Mouse (Mus musculus) hindbrain, postnatal 0 days (tissue): ENCODE data around the gene Wwtr1. TPM values are rescaled to one million over a fixed set of nuclear protein-coding genes. Genes with fewer than 3 reads are reported as not detected.

Source experiments
- ATAC-seq: fragments of 200-750 bp; cut with Nextera tagmentation; 2 replicates; pipeline ENCODE4 v1.8.0; 2017; ENCODE audit warnings: mild to moderate bottlenecking, moderate TSS enrichment, moderate library complexity
- DNase-seq: peaks from one replicate; pipeline ENCODE4 v3.0.0-alpha.2; 2015; ENCODE audit warnings: low spot score
- H3K27ac ChIP-seq: fragments of 300-500 bp; sonication (generic); 2 replicates; pipeline ENCODE4 v1.5.1; 2014; ENCODE audit warnings: mild to moderate bottlenecking
- H3K27me3 ChIP-seq: fragments of 300-500 bp; sonication (generic); 2 replicates; pipeline ENCODE4 v1.6.1; 2014; ENCODE audit warnings: low read length, mixed read lengths; ENCODE audit not compliant: insufficient read depth
- H3K36me3 ChIP-seq: fragments of 300-500 bp; sonication (generic); 2 replicates; pipeline ENCODE4 v1.6.1; 2014; ENCODE audit warnings: low read length, mixed read lengths; ENCODE audit not compliant: insufficient read depth
- H3K4me1 ChIP-seq: fragments of 300-500 bp; sonication (generic); 2 replicates; pipeline ENCODE4 v1.6.1; 2014; ENCODE audit warnings: antibody characterized with exemption, low read length, mixed read lengths; ENCODE audit not compliant: insufficient read depth
- H3K4me2 ChIP-seq: fragments of 300-500 bp; sonication (generic); 2 replicates; pipeline ENCODE4 v1.6.1; 2014; ENCODE audit warnings: low read depth, mild to moderate bottlenecking, low read length, moderate library complexity, mixed read lengths
- H3K4me3 ChIP-seq: fragments of 300-500 bp; sonication (generic); 2 replicates; pipeline ENCODE4 v1.5.1; 2014; ENCODE audit warnings: low read length
- H3K9ac ChIP-seq: fragments of 300-500 bp; sonication (generic); replicated peaks from 2 replicates; pipeline ENCODE4 v1.6.1; 2014; ENCODE audit warnings: mild to moderate bottlenecking, low read length, moderate library complexity, mixed read lengths
- H3K9me3 ChIP-seq: fragments of 300-500 bp; sonication (generic); 2 replicates; pipeline ENCODE4 v1.6.1; 2016; ENCODE audit warnings: low read length, mixed read lengths
- CTCF ChIP-seq: IDR thresholded peaks from 2 replicates; pipeline ENCODE4 v1.5.1; 2016; ENCODE audit warnings: antibody characterized with exemption, control low read depth, low read depth
- WGBS: fragments of 180-500 bp; shearing (Covaris S2); extraction: QIAGEN DNeasy Blood & Tissue Kit; methylation state at CpG from one replicate; pipeline ENCODE4 v1.1.7; 2014; 5-methylcytosine and 5-hydroxymethylcytosine counted together
- polyA plus RNA-seq: library from polyadenylated mRNA; unstranded; fragments of >200 nt; fragmentation: Nextera tagmentation; extraction: Ambion mirVana; gene quantifications from 2 replicates; pipeline ENCODE4 v1.2.1, GENCODE M21; 2015
- total RNA-seq: library from RNA; depleted of rRNA; stranded (reverse); fragments of >200 nt; gene quantifications from 2 replicates; pipeline ENCODE4 v1.2.3, GENCODE M21; 2014

The Wwtr1 gene
- total and polyA plus RNA-seq, 2 experiments from 2014 or later: 11.1 to 33.1 TPM

GRCm38 (mm10) chr3:57431706-57432105, 144.0 kb downstream of the Wwtr1 start:
- Histone ChIP-seq H3K9ac (no peak overlapping the region), H3K27me3 (no peaks in the 10 kb centered on the region), H3K36me3 (no peaks in the 10 kb centered on the region), H3K4me1 (no peaks in the 10 kb centered on the region), H3K9me3 (no peaks in the 10 kb centered on the region), H3K4me2 (no peak overlapping the region), H3K4me3 (no peak overlapping the region), H3K27ac (no peak overlapping the region)
- 67% methylated on average over 3 of the region's 3 CpGs for WGBS
- no peak for TF ChIP-seq CTCF
- ATAC-seq (no peak), DNase-seq (no peak)

DNA sequence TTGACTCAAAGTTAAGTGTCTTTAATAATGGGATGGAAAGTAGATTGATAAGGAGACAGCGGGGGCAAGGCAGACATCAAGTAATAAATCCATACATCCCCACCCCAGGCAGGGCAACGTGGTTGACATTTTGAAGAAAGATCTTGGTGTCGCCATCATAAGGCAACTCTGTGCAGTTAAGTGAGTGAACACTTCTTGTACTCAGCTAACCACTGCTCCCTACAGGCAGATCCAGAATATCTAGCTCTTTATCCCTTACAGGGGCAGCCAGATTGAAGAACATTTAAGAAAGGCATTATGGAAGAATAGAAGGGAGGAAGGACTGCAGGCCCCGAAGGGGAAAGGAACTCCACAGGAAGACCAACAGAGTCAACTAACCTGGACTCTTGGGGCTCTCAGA, 146.2 kb downstream of the Wwtr1 start:
- H3K36me3 ChIP-seq: no peaks in the 10 kb centered on the region
- no peaks in the 10 kb centered on the region for H3K27me3 ChIP-seq
- 85% methylated on average over 4 of the region's 4 CpGs for WGBS
- no peaks in the 10 kb centered on the region for H3K9me3 ChIP-seq
- no peaks in the 10 kb centered on the region for H3K4me1 ChIP-seq
- peak; percentile 32; the same call in 1 of the 2 replicates for TF ChIP-seq CTCF
- H3K9ac ChIP-seq: no peak overlapping the region
- ATAC-seq (no peak), DNase-seq (no peak)
- no peak overlapping the region for H3K27ac ChIP-seq
- no peak overlapping the region for H3K4me3 ChIP-seq
- no peak overlapping the region for H3K4me2 ChIP-seq

DNA sequence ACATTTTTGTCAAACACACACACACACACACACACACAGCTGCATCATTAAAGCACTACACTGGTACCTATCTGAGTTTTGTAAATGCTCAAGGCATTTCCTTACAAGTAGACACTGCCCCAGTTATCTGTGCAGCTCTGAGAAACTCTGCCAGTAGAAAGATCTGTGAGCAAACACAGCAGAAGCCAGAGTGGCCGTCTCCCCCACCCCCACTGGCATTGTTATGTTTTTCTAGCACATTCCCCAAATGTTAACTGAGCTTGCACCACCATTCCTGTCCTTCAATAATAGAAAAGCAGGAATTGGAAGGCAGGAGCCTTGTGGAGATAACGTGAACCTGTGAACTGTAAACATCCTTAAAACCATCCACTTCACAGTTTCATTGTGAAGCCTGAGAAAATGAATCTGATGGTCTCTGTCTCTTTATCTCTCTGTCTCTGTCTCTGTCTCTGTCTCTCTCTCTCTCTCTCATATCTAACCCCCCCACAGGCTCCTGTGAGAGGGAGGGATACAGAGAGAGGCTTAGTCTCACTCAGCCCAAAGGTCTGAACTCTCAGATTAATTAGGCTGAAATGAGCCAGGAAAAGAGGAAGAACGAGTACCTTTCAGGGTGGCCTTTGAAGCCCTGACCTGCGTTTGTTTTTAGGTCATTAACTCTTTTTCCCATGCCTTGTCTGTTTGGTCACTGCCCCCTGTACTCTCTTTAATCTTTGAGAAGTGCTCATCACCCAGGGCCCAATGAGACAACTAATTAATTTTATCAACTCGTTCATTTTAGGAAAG, 146.8 kb downstream of the Wwtr1 start:
- WGBS: 59% methylated on average over 5 of the region's 5 CpGs

GRCm38 (mm10) chr3:57426351-57426750, 149.4 kb downstream of the Wwtr1 start:
- H3K4me2 ChIP-seq: no peak overlapping the region
- 79% methylated on average over 11 of the region's 11 CpGs for WGBS
- H3K36me3 ChIP-seq: no peaks in the 10 kb centered on the region
- H3K4me1 ChIP-seq: no peaks in the 10 kb centered on the region
- ATAC-seq (no peak), DNase-seq (no peak)
- H3K27me3 ChIP-seq: no peaks in the 10 kb centered on the region
- no peak overlapping the region for H3K27ac ChIP-seq
- H3K9me3 ChIP-seq: no peaks in the 10 kb centered on the region
- TF ChIP-seq CTCF: no peak
- H3K4me3 ChIP-seq: no peak overlapping the region
- H3K9ac ChIP-seq: no peak overlapping the region

More for the DNA sequence above, 146.8 kb downstream of the Wwtr1 start:
- Histone ChIP-seq H3K4me2 (no peak overlapping the region), H3K9ac (no peak overlapping the region), H3K4me3 (no peak overlapping the region), H3K4me1 (no peaks in the 10 kb centered on the region), H3K9me3 (no peaks in the 10 kb centered on the region), H3K27me3 (no peaks in the 10 kb centered on the region), H3K36me3 (no peaks in the 10 kb centered on the region), H3K27ac (no peak overlapping the region)
- TF ChIP-seq CTCF: no peak
- ATAC-seq (no peak), DNase-seq (no peak)

- Histone ChIP-seq H3K9me3 (no peaks in the 10 kb centered on the region), H3K4me2 (no peak within 1 kb of the TSS), H3K9ac (no peak within 1 kb of the TSS), H3K27me3 (no peaks in the 10 kb centered on the region), H3K4me1 (no peaks in the 10 kb centered on the region), H3K36me3 (no peaks in the 10 kb centered on the region), H3K27ac (no peak within 1 kb of the TSS), H3K4me3 (no peak within 1 kb of the TSS)
- no peak for ATAC-seq
- TF ChIP-seq CTCF: no peak
- WGBS: 50% methylated on average over 10 of the region's 10 CpGs
- DNase-seq: no peak
Observed at GRCm38 (mm10) chr3:57425089-57425730, 150.5 kb downstream of the Wwtr1 start, which contains the start of gene Tm4sf4. Tm4sf4 (plus strand) TSS chr3:57425314.

- no peak overlapping the region for H3K27ac ChIP-seq
- H3K4me3 ChIP-seq: no peak overlapping the region
- no peak for ATAC-seq
- H3K4me2 ChIP-seq: no peak overlapping the region
- no peak for DNase-seq
- H3K4me1 ChIP-seq: no peaks in the 10 kb centered on the region
- no peak overlapping the region for H3K9ac ChIP-seq
- no peaks in the 10 kb centered on the region for H3K9me3 ChIP-seq
- no peaks in the 10 kb centered on the region for H3K36me3 ChIP-seq
- 95% methylated on average over 1 of the region's 1 CpGs for WGBS
- H3K27me3 ChIP-seq: no peaks in the 10 kb centered on the region
- no peak for TF ChIP-seq CTCF
Observed at GRCm38 (mm10) chr3:57420660-57421059, 155.1 kb downstream of the Wwtr1 start.

DNA sequence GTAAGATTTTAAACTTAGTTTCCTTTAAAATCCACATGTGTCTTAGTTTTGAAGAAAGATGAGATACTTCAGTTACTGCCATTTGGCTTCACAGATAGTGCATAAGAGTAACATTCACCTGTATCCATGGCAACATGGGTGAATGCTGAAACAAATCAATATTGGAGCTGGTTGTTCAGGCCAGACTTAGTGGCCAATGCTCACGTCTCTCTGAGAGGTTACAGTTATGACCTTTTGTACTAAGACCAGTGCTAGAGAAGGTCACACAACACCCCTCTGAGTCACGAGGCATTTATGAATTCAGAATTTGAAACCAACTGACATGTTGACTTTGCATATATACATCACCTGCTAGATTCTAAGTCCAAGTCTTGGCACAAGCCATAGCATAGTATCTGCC, 155.5 kb downstream of the Wwtr1 start:
- no peak overlapping the region for H3K9ac ChIP-seq
- no peak for TF ChIP-seq CTCF
- ATAC-seq (no peak), DNase-seq (no peak)
- H3K4me1 ChIP-seq: no peaks in the 10 kb centered on the region
- H3K4me2 ChIP-seq: no peak overlapping the region
- H3K9me3 ChIP-seq: no peaks in the 10 kb centered on the region
- H3K36me3 ChIP-seq: no peaks in the 10 kb centered on the region
- WGBS: 63% methylated on average over 2 of the region's 2 CpGs
- no peak overlapping the region for H3K27ac ChIP-seq
- H3K4me3 ChIP-seq: no peak overlapping the region
- H3K27me3 ChIP-seq: no peaks in the 10 kb centered on the region
